Mouse (Mus musculus) hindbrain, embryonic 14.5 days (tissue): ENCODE data around the gene Cluh. TPM values are rescaled to one million over a fixed set of nuclear protein-coding genes. Genes with fewer than 3 reads are reported as not detected.

Source experiments
- ATAC-seq: fragments of 200-750 bp; cut with Nextera tagmentation; 2 replicates; pipeline ENCODE4 v1.8.0; 2017; ENCODE audit warnings: moderate number of reproducible peaks, mild to moderate bottlenecking, moderate TSS enrichment, moderate library complexity; ENCODE audit not compliant: low FRiP score
- DNase-seq: peaks from one replicate; pipeline ENCODE4 v3.0.0-alpha.2; 2015; ENCODE audit warnings: low spot score
- H3K27ac ChIP-seq: fragments of 300-500 bp; sonication (generic); 2 replicates; pipeline ENCODE4 v1.5.1; 2014; ENCODE audit warnings: mild to moderate bottlenecking, moderate library complexity
- H3K27me3 ChIP-seq: fragments of 300-500 bp; sonication (generic); 2 replicates; pipeline ENCODE4 v1.6.1; 2014; ENCODE audit warnings: mild to moderate bottlenecking, low read length, mixed read lengths; ENCODE audit not compliant: control insufficient read depth, insufficient read depth
- H3K36me3 ChIP-seq: fragments of 300-500 bp; sonication (generic); replicated peaks from 2 replicates; pipeline ENCODE4 v1.6.1; 2014; ENCODE audit not compliant: control insufficient read depth, insufficient read depth
- H3K4me1 ChIP-seq: fragments of 300-500 bp; sonication (generic); replicated peaks from 2 replicates; pipeline ENCODE4 v1.6.1; 2014; ENCODE audit warnings: antibody characterized with exemption, low read length, mixed read lengths; ENCODE audit not compliant: control insufficient read depth, insufficient read depth
- H3K4me2 ChIP-seq: fragments of 300-500 bp; sonication (generic); replicated peaks from 2 replicates; pipeline ENCODE4 v1.6.1; 2014; ENCODE audit warnings: mild to moderate bottlenecking, moderate library complexity
- H3K4me3 ChIP-seq: fragments of 300-500 bp; sonication (generic); replicated peaks from 2 replicates; pipeline ENCODE4 v1.5.1; 2014; ENCODE audit warnings: mild to moderate bottlenecking, low read length
- H3K9ac ChIP-seq: fragments of 300-500 bp; sonication (generic); 2 replicates; pipeline ENCODE4 v1.6.1; 2014
- H3K9me3 ChIP-seq: fragments of 300-500 bp; sonication (generic); 2 replicates; pipeline ENCODE4 v1.6.1; 2016; ENCODE audit warnings: low read length; ENCODE audit not compliant: control insufficient read depth
- WGBS: fragments of 180-500 bp; shearing (Covaris S2); extraction: QIAGEN DNeasy Blood & Tissue Kit; methylation state at CpG from one replicate; pipeline ENCODE4 v1.1.7; 2014; 5-methylcytosine and 5-hydroxymethylcytosine counted together
- polyA plus RNA-seq: library from polyadenylated mRNA; unstranded; fragments of >200 nt; fragmentation: Nextera tagmentation; extraction: Ambion mirVana; gene quantifications from 2 replicates; pipeline ENCODE4 v1.2.1, GENCODE M21; 2014

Cluh gene
- polyA plus RNA-seq, 1 experiment from 2014 or later = 18.4 TPM

- Histone ChIP-seq H3K27ac (peak overlapping the region; percentile 94), H3K4me3 (peak overlapping the region; percentile 53), H3K9ac (peak overlapping the region; percentile 84), H3K4me1 (peaks cover 14% of the 10 kb centered on the region), H3K9me3 (no peaks in the 10 kb centered on the region), H3K4me2 (peak overlapping the region; percentile 78), H3K27me3 (0 out of 2 replicates have a peak, but pooled peaks cover 14% of the 10 kb centered on the region), H3K36me3 (peaks cover 10% of the 10 kb centered on the region)
- DNase-seq = no peak
- 10% methylated on average over 9 of the region's 9 CpGs for WGBS
- ATAC-seq = no peak
Observed at GRCm38 (mm10) chr11:74638791-74639411, 10.4 kb upstream of the Cluh start.

- H3K9ac ChIP-seq = no peak overlapping the region
- DNase-seq = no peak
- 0 out of 2 replicates have a peak, but pooled peaks cover 14% of the 10 kb centered on the region for H3K27me3 ChIP-seq
- H3K27ac ChIP-seq = no peak overlapping the region
- H3K9me3 ChIP-seq = no peaks in the 10 kb centered on the region
- no peak for ATAC-seq
- no peak overlapping the region for H3K4me3 ChIP-seq
- peak overlapping the region; percentile 78; the same call in 1 of the 2 replicates for H3K4me2 ChIP-seq
- 79% methylated on average over 1 of the region's 1 CpGs for WGBS
- peaks cover 14% of the 10 kb centered on the region for H3K4me1 ChIP-seq
- peaks cover 10% of the 10 kb centered on the region for H3K36me3 ChIP-seq
Observed at GRCm38 (mm10) chr11:74639628-74640027, 9.7 kb upstream of the Cluh start.

DNA sequence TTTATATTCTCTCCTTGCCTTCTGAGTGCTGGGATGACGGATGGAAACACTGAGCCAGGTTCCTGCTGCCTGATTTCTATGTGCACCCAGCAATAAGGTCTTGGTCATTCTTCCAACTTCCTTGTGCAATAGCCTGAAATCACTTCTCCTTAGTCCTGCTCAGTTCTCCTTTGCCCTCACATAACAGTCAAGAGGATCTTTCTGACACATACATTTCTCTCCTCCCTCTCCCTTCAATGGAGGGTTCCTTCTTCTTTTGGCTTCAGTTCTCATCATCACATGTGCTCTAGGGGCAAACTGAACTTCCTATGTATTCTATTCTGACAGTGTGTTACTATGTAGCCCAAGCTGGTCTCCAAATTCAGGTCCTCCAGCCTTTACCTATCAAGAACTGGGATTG is 1.3 kb upstream of the Cluh start:
- H3K4me3 ChIP-seq = no peak overlapping the region
- no peak overlapping the region for H3K9ac ChIP-seq
- H3K4me2 ChIP-seq = no peak overlapping the region
- H3K4me1 ChIP-seq = peaks cover 31% of the 10 kb centered on the region
- H3K36me3 ChIP-seq = no peaks in the 10 kb centered on the region
- DNase-seq (no peak), ATAC-seq (no peak)
- no peak overlapping the region for H3K27ac ChIP-seq
- H3K27me3 ChIP-seq = no peaks in the 10 kb centered on the region
- H3K9me3 ChIP-seq = no peaks in the 10 kb centered on the region
- WGBS = 86% methylated on average over 1 of the region's 1 CpGs

DNA sequence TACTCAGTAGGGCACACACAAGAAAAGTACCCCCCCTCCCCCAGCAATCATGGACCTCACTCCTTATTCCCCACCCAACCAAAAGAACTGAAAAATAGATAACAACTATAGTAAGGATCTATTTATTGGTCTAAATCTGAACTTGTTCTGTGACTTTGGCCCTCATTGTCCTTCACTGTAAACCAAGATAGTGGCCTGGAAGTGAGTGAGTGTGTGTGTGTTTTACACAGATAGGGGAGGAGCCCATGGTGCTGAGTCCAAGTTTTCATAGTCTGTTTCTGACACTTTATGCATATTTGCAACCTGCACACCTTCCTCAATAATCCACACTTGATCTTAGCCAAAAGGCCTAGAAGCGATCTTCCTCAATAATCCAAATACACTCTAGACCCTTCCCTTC is 619 bp upstream of the Cluh start:
- peak overlapping the region; percentile 85 for H3K9ac ChIP-seq
- no peaks in the 10 kb centered on the region for H3K27me3 ChIP-seq
- H3K36me3 ChIP-seq = no peaks in the 10 kb centered on the region
- H3K4me2 ChIP-seq = peak overlapping the region; percentile 89
- ATAC-seq (no peak; the same call in 1 of the 2 replicates), DNase-seq (no peak)
- H3K27ac ChIP-seq = peak overlapping the region; percentile 66
- H3K4me1 ChIP-seq = peaks cover 38% of the 10 kb centered on the region
- peak overlapping the region; percentile 98 for H3K4me3 ChIP-seq
- 4% methylated on average over 1 of the region's 1 CpGs for WGBS
- H3K9me3 ChIP-seq = no peaks in the 10 kb centered on the region

DNA sequence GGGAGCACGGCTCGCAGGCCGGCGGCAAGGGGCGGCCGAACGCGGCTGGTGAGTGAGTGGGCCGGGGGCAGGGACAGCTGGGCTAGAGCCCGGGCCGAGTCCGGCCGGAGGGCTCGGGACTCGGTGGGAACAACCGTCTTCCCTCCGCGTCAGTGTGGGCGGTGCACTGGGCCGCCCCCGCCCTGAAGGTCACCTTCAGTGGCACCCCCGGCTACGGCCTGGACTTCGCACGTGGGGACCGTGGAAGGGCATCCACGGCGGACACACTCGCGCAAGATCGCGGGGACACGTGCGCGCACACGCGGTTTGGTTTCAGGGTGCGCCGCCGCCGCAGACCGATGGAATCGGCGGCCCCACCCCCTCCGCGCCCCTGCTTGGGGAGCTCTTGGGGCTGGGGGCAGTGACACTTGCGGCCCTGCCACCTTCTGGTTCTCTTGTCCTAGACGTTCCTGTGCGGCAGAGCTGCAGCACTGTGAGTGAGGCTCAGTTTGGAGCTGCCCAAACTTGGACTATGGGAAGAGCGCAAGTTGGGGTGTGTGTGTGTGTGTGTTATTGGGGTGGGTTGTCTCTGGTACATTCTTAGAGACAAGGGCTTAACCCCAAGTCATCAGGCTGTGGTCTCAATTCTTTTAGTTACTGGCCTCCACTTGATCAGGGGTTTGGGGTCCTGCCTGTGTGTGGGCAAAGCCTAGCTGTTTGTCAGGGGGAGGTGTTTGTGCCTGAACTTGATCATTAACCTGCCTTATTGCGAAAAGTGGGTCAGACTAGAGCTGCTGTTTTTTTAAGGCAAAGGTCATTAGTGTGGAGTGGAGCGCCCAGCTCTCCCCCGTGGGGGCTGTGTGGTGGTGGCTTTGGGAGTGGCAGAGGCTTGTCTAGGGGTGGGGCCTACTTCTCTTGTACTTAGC is 604 bp downstream of the Cluh start:
- 2% methylated on average over 40 of the region's 53 CpGs for WGBS
- H3K4me1 ChIP-seq = peaks cover 39% of the 10 kb centered on the region
- peak overlapping the region; percentile 89 for H3K4me2 ChIP-seq
- peak overlapping the region; percentile 98 for H3K4me3 ChIP-seq
- H3K36me3 ChIP-seq = no peaks in the 10 kb centered on the region
- ATAC-seq = peak; percentile 64
- peak overlapping the region; percentile 85 for H3K9ac ChIP-seq
- H3K27me3 ChIP-seq = no peaks in the 10 kb centered on the region
- no peaks in the 10 kb centered on the region for H3K9me3 ChIP-seq
- peak overlapping the region; percentile 54; the same call in 1 of the 2 replicates for H3K27ac ChIP-seq
- DNase-seq = no peak

DNA sequence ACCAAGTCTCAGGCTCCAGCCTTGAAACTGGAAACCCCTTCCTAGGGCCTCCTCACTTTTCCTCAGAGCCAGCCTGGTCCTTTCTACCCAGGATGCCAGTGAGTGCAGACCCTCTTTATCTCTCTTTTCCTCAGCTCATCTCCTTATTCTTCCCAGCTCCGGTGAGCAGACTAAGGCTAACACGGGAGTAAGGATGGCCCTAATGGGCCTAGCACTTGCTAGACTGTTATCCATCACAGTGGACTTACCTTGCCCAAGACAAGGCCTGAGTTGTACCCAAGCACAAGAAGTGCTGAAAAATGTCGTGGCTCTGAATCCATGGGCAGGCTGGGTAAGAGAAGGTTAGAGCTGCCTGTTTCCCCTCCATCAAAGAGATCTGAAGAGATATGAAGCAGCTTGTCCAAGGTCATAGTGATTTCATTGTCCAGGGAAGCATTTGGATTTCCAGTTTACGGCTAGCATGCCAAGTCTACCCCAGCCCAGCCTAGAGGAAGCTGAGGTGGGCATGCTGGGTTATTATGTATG is 1.3 kb downstream of the Cluh start:
- H3K4me1 ChIP-seq = peaks cover 39% of the 10 kb centered on the region

DNA sequence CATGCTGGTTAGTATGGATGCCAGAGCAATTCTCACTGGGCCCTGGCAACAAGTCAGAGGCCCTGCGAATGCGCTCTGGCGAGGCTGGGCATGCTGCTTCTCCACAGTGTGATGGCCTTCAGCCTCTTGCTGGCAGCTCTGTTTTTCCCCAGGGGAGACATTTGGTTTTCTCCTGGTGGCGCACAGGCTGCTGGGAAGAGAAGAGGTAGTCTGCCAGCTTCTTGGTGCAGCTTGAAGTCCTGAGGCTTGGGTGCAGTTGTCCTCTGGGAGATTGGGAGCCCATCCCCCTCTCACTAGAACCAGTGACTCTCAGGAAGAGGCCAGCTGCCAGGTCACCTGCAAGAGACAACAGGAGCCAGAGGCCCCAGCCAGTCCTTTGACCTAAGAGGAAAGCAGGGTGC is 3.5 kb downstream of the Cluh start:
- Histone ChIP-seq H3K4me3 (no peak overlapping the region), H3K9me3 (no peaks in the 10 kb centered on the region), H3K27ac (peak overlapping the region; percentile 41; the same call in 1 of the 2 replicates), H3K36me3 (peaks cover 18% of the 10 kb centered on the region), H3K9ac (no peak overlapping the region), H3K4me2 (no peak overlapping the region), H3K27me3 (no peaks in the 10 kb centered on the region), H3K4me1 (peaks cover 39% of the 10 kb centered on the region)
- 53% methylated on average over 4 of the region's 4 CpGs for WGBS
- peak; percentile 36 for DNase-seq
- ATAC-seq = no peak

More for the DNA sequence above, 1.3 kb downstream of the Cluh start:
- H3K4me3 ChIP-seq = peak overlapping the region; percentile 98
- WGBS = 65% methylated on average over 4 of the region's 4 CpGs
- peak overlapping the region; percentile 89 for H3K4me2 ChIP-seq
- peak overlapping the region; percentile 85 for H3K9ac ChIP-seq
- ATAC-seq = no peak
- no peak for DNase-seq
- no peak overlapping the region for H3K27ac ChIP-seq
- H3K27me3 ChIP-seq = no peaks in the 10 kb centered on the region
- no peaks in the 10 kb centered on the region for H3K36me3 ChIP-seq
- no peaks in the 10 kb centered on the region for H3K9me3 ChIP-seq

GRCm38 (mm10) chr11:74653385-74653784 is 4.1 kb downstream of the Cluh start:
- H3K9me3 ChIP-seq = no peaks in the 10 kb centered on the region
- no peak for DNase-seq
- no peak overlapping the region for H3K4me3 ChIP-seq
- H3K9ac ChIP-seq = 0 out of 2 replicates have a peak overlapping the region, but pooled peaks have one; percentile 24
- H3K27me3 ChIP-seq = no peaks in the 10 kb centered on the region
- H3K4me2 ChIP-seq = no peak overlapping the region
- peak overlapping the region; percentile 41 for H3K27ac ChIP-seq
- H3K36me3 ChIP-seq = peaks cover 23% of the 10 kb centered on the region
- ATAC-seq = no peak
- H3K4me1 ChIP-seq = peaks cover 37% of the 10 kb centered on the region
- WGBS = 75% methylated on average over 6 of the region's 6 CpGs

GRCm38 (mm10) chr11:74655941-74656340 is 6.6 kb downstream of the Cluh start:
- no peak for DNase-seq
- Histone ChIP-seq H3K36me3 (peaks cover 49% of the 10 kb centered on the region), H3K4me2 (no peak overlapping the region), H3K27me3 (no peaks in the 10 kb centered on the region), H3K4me1 (peaks cover 23% of the 10 kb centered on the region), H3K4me3 (no peak overlapping the region), H3K27ac (no peak overlapping the region), H3K9ac (no peak overlapping the region), H3K9me3 (no peaks in the 10 kb centered on the region)
- no peak for ATAC-seq
- 93% methylated on average over 3 of the region's 3 CpGs for WGBS
